Mouse (Mus musculus) heart, postnatal 25 days (tissue): ENCODE results near the gene Gm12569. TPM values are rescaled to one million over a fixed set of nuclear protein-coding genes. Genes with fewer than 3 reads are reported as not detected.

Source experiments
- DNase-seq: peaks from one replicate; pipeline ENCODE4 v3.0.0; 2022; ENCODE audit warnings: low spot score
- intact Hi-C: fragments of 180-260 bp; cut with DNase I; formaldehyde crosslinking; loops from one replicate; pipeline ENCODE4 v1.15.1; 2025
- total RNA-seq, 2 experiments: library from RNA; stranded (reverse); gene quantifications; 2 replicates each; pipeline ENCODE4 v1.2.3; 2021

Gm12569 gene
- not detected for total RNA-seq

- intact Hi-C loops, result no loop called here
These were observed at the start of gene Gm12569 for GRCm38 (mm10) chr11:51220308-51220707. Gene Gm12569 (plus strand): TSS chr11:51220473.

DNA sequence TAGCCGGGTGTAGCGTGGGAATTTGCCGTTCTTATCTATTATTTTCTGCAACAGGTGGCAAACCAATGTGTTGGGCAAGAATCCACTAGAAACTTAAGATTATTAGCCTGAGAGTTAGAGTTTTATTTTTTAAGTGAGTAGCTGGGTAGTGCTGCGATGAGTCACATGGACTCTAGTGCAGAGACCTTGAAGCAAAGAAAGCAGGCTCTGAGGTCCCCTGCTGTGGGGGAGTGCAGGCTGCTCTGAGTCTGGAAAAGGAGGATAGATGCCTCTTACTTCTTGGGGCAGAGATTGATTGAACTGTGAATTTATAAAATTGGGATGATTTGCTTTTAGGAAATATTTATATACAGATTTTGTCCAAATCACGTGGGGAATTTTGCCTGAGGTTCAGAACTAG lies 17.5 kb upstream of the Gm12569 start:
- intact Hi-C loops, result no loop called here
- DNase-seq, result no peak

More at GRCm38 (mm10) chr11:51220308-51220707, at the start of gene Gm12569:
- no peak for DNase-seq

- intact Hi-C loops, result no loop called here
- no peak for DNase-seq
These were observed 12.5 kb upstream of the Gm12569 start for GRCm38 (mm10) chr11:51207758-51208157.

DNA sequence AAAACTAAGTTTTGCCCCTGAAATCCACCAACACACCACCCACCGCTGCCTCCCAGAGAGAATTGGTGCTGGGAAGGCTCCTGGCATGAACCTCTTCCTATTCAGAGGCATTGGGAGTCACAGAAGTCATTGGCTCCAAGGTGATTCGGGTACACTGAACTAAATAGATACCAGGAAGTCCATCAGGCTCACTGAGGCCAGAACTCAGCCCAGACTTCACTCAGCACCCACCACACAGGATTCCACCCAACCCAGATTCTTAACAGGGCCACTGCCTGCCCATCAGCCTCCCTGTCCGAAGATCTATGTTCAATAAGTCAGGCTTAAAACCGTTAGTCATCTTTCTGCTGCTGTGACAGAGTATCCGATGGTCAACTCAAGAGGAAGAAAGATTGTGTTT lies 8.8 kb upstream of the Gm12569 start:
- DNase-seq, result no peak
- intact Hi-C loops, result no loop called here

DNA sequence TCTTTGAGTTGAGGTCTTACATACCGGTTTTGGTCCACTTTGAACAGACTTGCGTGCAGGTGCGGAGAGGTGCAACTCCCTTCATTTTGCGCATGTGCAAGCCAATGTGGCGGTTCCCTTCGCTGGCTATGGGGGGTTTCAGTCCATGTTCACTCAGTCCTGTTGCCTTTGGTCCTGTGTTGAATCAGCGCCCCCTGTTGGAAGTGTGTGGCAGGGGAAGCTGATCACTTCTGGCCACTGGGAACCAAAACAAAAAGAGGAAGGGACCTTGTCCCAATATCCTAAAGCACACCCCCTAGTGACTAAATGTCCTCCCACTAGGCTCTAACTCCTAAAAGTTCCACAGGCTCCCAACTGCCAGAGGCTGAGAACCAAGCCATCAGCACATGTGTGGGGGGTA lies 6.3 kb upstream of the Gm12569 start:
- intact Hi-C loops, result no loop called here
- DNase-seq, result no peak

GRCm38 (mm10) chr11:51219396-51219980 lies 785 bp upstream of the Gm12569 start:
- no peak for DNase-seq
- intact Hi-C loops, result no loop called here

DNA sequence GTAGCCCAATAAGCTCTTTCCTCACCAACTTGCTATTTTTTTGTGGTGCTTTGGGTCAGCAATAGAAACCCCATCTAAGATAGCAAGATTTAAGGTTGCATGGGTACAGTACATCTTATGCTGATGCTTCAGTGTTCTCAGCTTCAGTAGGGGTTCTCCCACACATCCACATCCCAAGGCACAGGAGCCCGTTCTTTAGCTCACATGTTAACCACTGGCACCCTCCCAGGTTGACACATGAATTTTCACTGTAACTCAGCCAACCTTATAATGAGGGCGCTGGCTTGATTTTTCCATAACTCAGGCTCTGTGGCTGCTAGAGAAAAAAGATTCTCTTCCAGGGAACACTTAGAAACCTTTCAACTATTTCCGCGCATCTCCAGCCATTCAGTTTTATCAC lies 6.8 kb downstream of the Gm12569 start:
- no peak for DNase-seq
- intact Hi-C loops, result no loop called here

DNA sequence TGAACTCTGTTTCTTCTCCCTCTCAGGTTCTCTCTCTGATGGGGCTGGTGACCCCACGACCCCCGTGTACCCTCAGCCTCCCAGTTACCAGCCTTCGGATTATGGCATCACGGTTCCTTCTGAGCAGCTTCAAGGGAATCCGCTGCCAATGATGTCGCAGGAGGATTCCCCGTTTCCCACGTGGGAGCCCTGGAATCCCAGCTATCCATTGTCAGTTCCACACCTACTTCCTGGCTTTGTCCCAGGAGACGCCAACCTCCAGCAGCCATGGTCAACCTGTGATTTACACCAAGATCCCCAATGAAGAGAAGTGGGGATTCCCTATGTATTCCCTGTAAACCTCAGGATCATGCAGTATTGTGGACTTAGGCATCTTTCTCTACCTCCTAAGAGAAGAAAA lies 14.4 kb downstream of the Gm12569 start:
- DNase-seq, result no peak
- intact Hi-C loops, result no loop called here

DNA sequence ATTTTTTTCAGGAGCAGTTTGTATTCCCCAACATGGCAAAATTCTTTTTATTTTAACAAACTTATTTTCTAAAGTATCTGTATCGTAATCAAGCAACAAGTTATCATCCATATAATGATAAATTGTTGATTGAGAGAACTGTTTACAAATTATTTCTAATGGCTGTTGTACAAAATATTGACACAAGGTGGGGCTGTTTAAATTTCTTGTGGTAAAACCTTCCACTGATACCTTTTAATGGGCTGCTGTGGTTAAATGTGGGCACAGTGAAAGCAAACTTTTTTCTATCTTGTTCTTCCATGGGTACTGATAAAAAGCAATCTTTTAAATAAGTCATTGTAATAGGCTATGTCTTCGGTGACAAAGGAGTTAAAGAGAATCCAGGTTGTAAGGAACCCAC lies 22.6 kb downstream of the Gm12569 start:
- intact Hi-C loops, result no loop called here
- no peak for DNase-seq

GRCm38 (mm10) chr11:51257006-51257405 lies 36.7 kb downstream of the Gm12569 start:
- intact Hi-C loops, result no loop called here
- DNase-seq, result no peak

- intact Hi-C loops, result loop anchor here (10.0 kb wide), 1 partner anchor 317 kb away; the partner anchor contains the start of gene 4933414I15Rik
- no peak for DNase-seq
These were observed 41.5 kb downstream of the Gm12569 start, which contains the start of gene Clk4 for GRCm38 (mm10) chr11:51261680-51262219. Gene Clk4 (plus strand): TSS chr11:51261730.

GRCm38 (mm10) chr11:51262342-51263285 lies 42.3 kb downstream of the Gm12569 start, which contains the start of gene BC049762:
Gene BC049762 (minus strand): TSS chr11:51263046.
- peak; percentile 98 for DNase-seq
- intact Hi-C loops, result loop anchor here (10.0 kb wide), 1 partner anchor 318 kb away; the partner anchor contains the start of gene 4933414I15Rik

- peak; percentile 38 for DNase-seq
- intact Hi-C loops, result loop anchor here (10.0 kb wide), 1 partner anchor 319 kb away; the partner anchor contains the start of gene 4933414I15Rik
These were observed 43.1 kb downstream of the Gm12569 start for GRCm38 (mm10) chr11:51263286-51263831.

GRCm38 (mm10) chr11:51264352-51264751 lies 44.1 kb downstream of the Gm12569 start:
- intact Hi-C loops, result loop anchor here (10.0 kb wide), 1 partner anchor 320 kb away; the partner anchor contains the start of gene 4933414I15Rik
- DNase-seq, result no peak

- intact Hi-C loops, result loop anchor here (10.0 kb wide), 1 partner anchor 321 kb away; the partner anchor contains the start of gene 4933414I15Rik
- no peak for DNase-seq
These were observed 45.1 kb downstream of the Gm12569 start for GRCm38 (mm10) chr11:51265326-51265725.

DNA sequence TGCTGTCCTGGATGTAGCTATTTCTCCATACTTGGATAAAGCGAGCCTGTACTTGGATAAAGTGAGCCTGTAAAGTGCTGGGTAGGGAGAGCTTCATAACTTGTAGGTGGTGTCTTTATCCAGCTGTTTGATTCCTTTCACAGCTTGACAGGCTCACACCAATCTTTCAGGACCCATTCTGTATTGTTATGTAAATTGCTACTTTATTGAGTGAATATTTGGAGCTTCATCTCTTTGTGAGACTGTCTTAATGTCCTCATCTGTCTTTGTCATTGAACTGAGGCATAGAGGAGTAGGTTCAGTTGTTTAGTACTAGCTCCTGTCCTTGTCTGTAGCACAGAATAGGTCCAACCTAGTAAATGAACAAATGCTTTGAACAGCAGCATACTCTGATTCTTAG lies 54.1 kb downstream of the Gm12569 start:
- no peak for DNase-seq
- intact Hi-C loops, result no loop called here
